Mouse (Mus musculus) lung, adult 18-20 months (tissue): ENCODE results near the gene Tbc1d1.
"Not testable (repeated sequence)": the region's sequence is repeated elsewhere in the genome, so short reads cannot be mapped to it uniquely, and the experiment has no call there.

ENCODE experiments used
- DNase-seq, 2 experiments: peaks; one replicate each; pipeline ENCODE4 v3.0.0; 2022; ENCODE audit warnings: mixed read lengths in 2 of 2

The Tbc1d1 gene

GRCm38 (mm10) chr5:64325741-64326355 lies 169.7 kb downstream of the Tbc1d1 start:
- DNase-seq, result no peak

GRCm38 (mm10) chr5:64326427-64327181 lies 170.5 kb downstream of the Tbc1d1 start:
- DNase-seq, result peak; percentile 74 to 75

GRCm38 (mm10) chr5:64327212-64327902 lies 171.3 kb downstream of the Tbc1d1 start:
- DNase-seq, result no peak

GRCm38 (mm10) chr5:64336767-64337408 lies 180.8 kb downstream of the Tbc1d1 start:
- DNase-seq, result peak; percentile 72

- DNase-seq, result not testable (repeated sequence)
Measured at GRCm38 (mm10) chr5:64338795-64339194, 182.7 kb downstream of the Tbc1d1 start.

GRCm38 (mm10) chr5:64340366-64340765 lies 184.3 kb downstream of the Tbc1d1 start:
- DNase-seq, result no peak

- DNase-seq, result no peak
Measured at GRCm38 (mm10) chr5:64341671-64342070, 185.6 kb downstream of the Tbc1d1 start.

GRCm38 (mm10) chr5:64342138-64342537 lies 186.0 kb downstream of the Tbc1d1 start:
- DNase-seq, result no peak

- DNase-seq, result peak; percentile 44 to 65
Measured at GRCm38 (mm10) chr5:64343972-64344700, 188.0 kb downstream of the Tbc1d1 start.

- peak; percentile 65 to 79 for DNase-seq
Measured at GRCm38 (mm10) chr5:64345181-64345735, 189.2 kb downstream of the Tbc1d1 start.

GRCm38 (mm10) chr5:64345761-64346160 lies 189.7 kb downstream of the Tbc1d1 start:
- no peak for DNase-seq

GRCm38 (mm10) chr5:64346343-64346885 lies 190.3 kb downstream of the Tbc1d1 start:
- DNase-seq, result no peak

- no peak for DNase-seq
Measured at GRCm38 (mm10) chr5:64348166-64348565, 192.1 kb downstream of the Tbc1d1 start.

GRCm38 (mm10) chr5:64348780-64349179 lies 192.7 kb downstream of the Tbc1d1 start:
- no peak for DNase-seq

GRCm38 (mm10) chr5:64351968-64352367 lies 195.9 kb downstream of the Tbc1d1 start:
- no peak for DNase-seq

- DNase-seq, result no peak
Measured at GRCm38 (mm10) chr5:64358639-64359584, 202.8 kb downstream of the Tbc1d1 start.

GRCm38 (mm10) chr5:64360147-64360875 lies 204.2 kb downstream of the Tbc1d1 start:
- DNase-seq, result peak; percentile 55 to 64

GRCm38 (mm10) chr5:64360876-64361268 lies 204.8 kb downstream of the Tbc1d1 start:
- DNase-seq, result not testable (repeated sequence)

GRCm38 (mm10) chr5:64363859-64364406 lies 207.8 kb downstream of the Tbc1d1 start:
- DNase-seq, result no peak
